ENCODE assay signal across 15 mouse cellular contexts in genomic region chr2:181072403-181072714, GRCm38 (mm10). TPM values are rescaled to one million over a fixed set of nuclear protein-coding genes. Genes with fewer than 3 reads are reported as not detected.
DNase-seq lines count a peak whose midpoint lies in the region; ATAC-seq lines count a peak whose summit lies in the region.
"Had no signal": no experiment of that assay in that cellular context is flagged by ENCODE, and none has a peak within 500 bp of the region (broad histone marks: within the 10 kb centered on the region; RNA-seq: fewer than 3 reads in every experiment).

No protein-coding gene starts in this region.

- no peak overlapping the region for H3K4me2 ChIP-seq in hindbrain, embryonic 12.5 days (replicated peaks)
- H3K4me2 ChIP-seq in hindbrain, embryonic 14.5 days (replicated peaks), result no peak overlapping the region
- no peak overlapping the region for H3K4me2 ChIP-seq in liver, embryonic 15.5 days
- H3K4me2 ChIP-seq in liver, embryonic 12.5 days, result no peak overlapping the region
- no peak overlapping the region for H3K4me2 ChIP-seq in hindbrain, embryonic 15.5 days
- H3K4me2 ChIP-seq in midbrain, embryonic 16.5 days (ENCODE audit: low read length), result no peak overlapping the region
- H3K4me2 ChIP-seq: heart, embryonic 15.5 days; kidney, embryonic 15.5 days; liver, embryonic 13.5 days had no signal

- no peak overlapping the region for H3K4me3 ChIP-seq in hindbrain, embryonic 12.5 days
- H3K4me3 ChIP-seq in hindbrain, embryonic 14.5 days (replicated peaks; ENCODE audit: low read length), result no peak overlapping the region
- H3K4me3 ChIP-seq in liver, embryonic 15.5 days (replicated peaks), result no peak overlapping the region
- H3K4me3 ChIP-seq in liver, embryonic 12.5 days, result no peak overlapping the region
- no peak overlapping the region for H3K4me3 ChIP-seq in hindbrain, embryonic 15.5 days
- H3K4me3 ChIP-seq in midbrain, embryonic 16.5 days (ENCODE audit: low read depth, low read length), result no peak overlapping the region
- H3K4me3 ChIP-seq: heart, embryonic 15.5 days; kidney, embryonic 15.5 days; liver, embryonic 13.5 days; megakaryocyte, embryonic 14.5 days had no signal

- 10% methylated on average over 1 of the region's 1 CpGs for WGBS in hindbrain, embryonic 12.5 days
- WGBS in hindbrain, embryonic 14.5 days, result 4% methylated on average over 1 of the region's 1 CpGs
- WGBS in liver, embryonic 15.5 days (ENCODE audit: insufficient replicate concordance), result 0% methylated on average over 1 of the region's 1 CpGs
- WGBS in liver, embryonic 12.5 days (ENCODE audit: insufficient replicate concordance), result 0% methylated on average over 1 of the region's 1 CpGs
- WGBS in hindbrain, embryonic 15.5 days, result 6% methylated on average over 1 of the region's 1 CpGs
- 7% methylated on average over 1 of the region's 1 CpGs for WGBS in midbrain, embryonic 16.5 days

- H3K36me3 ChIP-seq in hindbrain, embryonic 12.5 days, result no peaks in the 10 kb centered on the region
- no peaks in the 10 kb centered on the region for H3K36me3 ChIP-seq in hindbrain, embryonic 14.5 days (replicated peaks; ENCODE audit: control insufficient read depth, insufficient read depth)
- H3K36me3 ChIP-seq in liver, embryonic 15.5 days (replicated peaks), result no peaks in the 10 kb centered on the region
- no peaks in the 10 kb centered on the region for H3K36me3 ChIP-seq in liver, embryonic 12.5 days
- no peaks in the 10 kb centered on the region for H3K36me3 ChIP-seq in hindbrain, embryonic 15.5 days
- no peaks in the 10 kb centered on the region for H3K36me3 ChIP-seq in midbrain, embryonic 16.5 days (ENCODE audit: control insufficient read depth, insufficient read depth, low read length)
- H3K36me3 ChIP-seq: heart, embryonic 15.5 days; kidney, embryonic 15.5 days; liver, embryonic 13.5 days had no signal

- no peak for DNase-seq in hindbrain, embryonic 14.5 days (ENCODE audit: low spot score)
- DNase-seq in adrenal gland, adult 8-10 months, result no peak
- no peak for DNase-seq in ovary, adult 18-20 months (ENCODE audit: low spot score)

- no peaks in the 10 kb centered on the region for H3K9me3 ChIP-seq in hindbrain, embryonic 12.5 days (replicated peaks)
- H3K9me3 ChIP-seq in hindbrain, embryonic 14.5 days (ENCODE audit: control insufficient read depth, low read length), result no peaks in the 10 kb centered on the region
- H3K9me3 ChIP-seq in liver, embryonic 15.5 days (replicated peaks), result no peaks in the 10 kb centered on the region
- H3K9me3 ChIP-seq in liver, embryonic 12.5 days (replicated peaks), result no peaks in the 10 kb centered on the region
- no peaks in the 10 kb centered on the region for H3K9me3 ChIP-seq in hindbrain, embryonic 15.5 days
- H3K9me3 ChIP-seq in midbrain, embryonic 16.5 days (replicated peaks; ENCODE audit: control insufficient read depth, low read length, poor library complexity, severe bottlenecking), result no peaks in the 10 kb centered on the region
- H3K9me3 ChIP-seq: heart, embryonic 15.5 days; kidney, embryonic 15.5 days; liver, embryonic 13.5 days; megakaryocyte, embryonic 14.5 days had no signal

- 0 out of 2 replicates have a peak, but pooled peaks have one; percentile 31 for ATAC-seq in hindbrain, embryonic 12.5 days (ENCODE audit: low FRiP score)
- no peak for ATAC-seq in hindbrain, embryonic 14.5 days (ENCODE audit: low FRiP score)
- peak; percentile 23; the same call in 1 of the 2 replicates for ATAC-seq in liver, embryonic 15.5 days (ENCODE audit: insufficient read depth)
- ATAC-seq in liver, embryonic 12.5 days, result no peak
- peak; percentile 69 for ATAC-seq in hindbrain, embryonic 15.5 days (ENCODE audit: low FRiP score, low read depth)
- ATAC-seq in midbrain, embryonic 16.5 days, result peak; percentile 49; the same call in 1 of the 2 replicates

- H3K27me3 ChIP-seq in hindbrain, embryonic 12.5 days, result peaks cover 3% of the 10 kb centered on the region; the same call in 1 of the 2 replicates
- H3K27me3 ChIP-seq in hindbrain, embryonic 14.5 days (ENCODE audit: control insufficient read depth, insufficient read depth, low read length), result no peaks in the 10 kb centered on the region
- peaks cover 50% of the 10 kb centered on the region for H3K27me3 ChIP-seq in liver, embryonic 15.5 days
- H3K27me3 ChIP-seq in liver, embryonic 12.5 days (replicated peaks), result peaks cover 52% of the 10 kb centered on the region
- H3K27me3 ChIP-seq in hindbrain, embryonic 15.5 days, result no peaks in the 10 kb centered on the region
- no peaks in the 10 kb centered on the region for H3K27me3 ChIP-seq in midbrain, embryonic 16.5 days (ENCODE audit: control insufficient read depth, insufficient read depth, low read depth, low read length)

- H3K4me1 ChIP-seq in hindbrain, embryonic 12.5 days, result no peaks in the 10 kb centered on the region
- no peaks in the 10 kb centered on the region for H3K4me1 ChIP-seq in hindbrain, embryonic 14.5 days (replicated peaks; ENCODE audit: control insufficient read depth, insufficient read depth, low read length)
- no peaks in the 10 kb centered on the region; the same call in 1 of the 2 replicates for H3K4me1 ChIP-seq in liver, embryonic 15.5 days (replicated peaks)
- H3K4me1 ChIP-seq in liver, embryonic 12.5 days, result no peaks in the 10 kb centered on the region
- H3K4me1 ChIP-seq in hindbrain, embryonic 15.5 days (replicated peaks), result 0 out of 2 replicates have a peak, but pooled peaks cover 4% of the 10 kb centered on the region
- H3K4me1 ChIP-seq in midbrain, embryonic 16.5 days (ENCODE audit: control insufficient read depth, insufficient read depth, low read length), result no peaks in the 10 kb centered on the region
- H3K4me1 ChIP-seq: heart, embryonic 15.5 days; kidney, embryonic 15.5 days; megakaryocyte, embryonic 14.5 days had no signal

- H3K9ac ChIP-seq in hindbrain, embryonic 12.5 days, result no peak overlapping the region
- H3K9ac ChIP-seq in hindbrain, embryonic 14.5 days, result no peak overlapping the region
- no peak overlapping the region for H3K9ac ChIP-seq in liver, embryonic 15.5 days
- H3K9ac ChIP-seq in liver, embryonic 12.5 days, result no peak overlapping the region
- no peak overlapping the region for H3K9ac ChIP-seq in hindbrain, embryonic 15.5 days
- H3K9ac ChIP-seq in midbrain, embryonic 16.5 days (ENCODE audit: low read depth, low read length), result no peak overlapping the region
- H3K9ac ChIP-seq: heart, embryonic 15.5 days; kidney, embryonic 15.5 days; liver, embryonic 13.5 days had no signal

- H3K27ac ChIP-seq in hindbrain, embryonic 12.5 days, result no peak overlapping the region
- no peak overlapping the region for H3K27ac ChIP-seq in hindbrain, embryonic 14.5 days
- H3K27ac ChIP-seq in liver, embryonic 15.5 days (replicated peaks), result no peak overlapping the region
- H3K27ac ChIP-seq in liver, embryonic 12.5 days, result no peak overlapping the region
- no peak overlapping the region for H3K27ac ChIP-seq in hindbrain, embryonic 15.5 days (replicated peaks)
- no peak overlapping the region for H3K27ac ChIP-seq in midbrain, embryonic 16.5 days (ENCODE audit: low read length)
- H3K27ac ChIP-seq: heart, embryonic 15.5 days; kidney, embryonic 15.5 days; liver, embryonic 13.5 days had no signal

RNA-seq across cellular contexts. Expression of gene Chrna4, which starts 29.0 kb away (rescaled TPM):
- 44.6 and 47.0 TPM in 2 replicates for polyA plus RNA-seq in hindbrain, embryonic 12.5 days (2016; fragmentation: Nextera tagmentation; extraction: Ambion mirVana)
- polyA plus RNA-seq in hindbrain, embryonic 14.5 days (2014; fragmentation: Nextera tagmentation; extraction: Ambion mirVana), result 50.6 and 59.1 TPM in 2 replicates
- 0.94 and 1.1 TPM in 2 replicates for polyA plus RNA-seq in liver, embryonic 15.5 days (2015; fragmentation: Nextera tagmentation; extraction: Ambion mirVana)
- 0.29 and 0.54 TPM in 2 replicates for polyA plus RNA-seq in liver, embryonic 12.5 days (2016; fragmentation: Nextera tagmentation; extraction: Ambion mirVana)
- 40.7 and 42.0 TPM in 2 replicates for polyA plus RNA-seq in hindbrain, embryonic 15.5 days (2015; fragmentation: Nextera tagmentation; extraction: Ambion mirVana)
- polyA plus RNA-seq in midbrain, embryonic 16.5 days (2015; fragmentation: Nextera tagmentation; extraction: Ambion mirVana), result 46.9 and 48.3 TPM in 2 replicates
- total RNA-seq in adrenal gland, adult 8-10 months (2022), result 10 to 100 TPM; 12.0 to 27.7 (median 20.5) TPM
- total RNA-seq: heart, adult 18-20 months; hematopoietic stem cell, adult 5-6 weeks had no signal
- polyA plus RNA-seq: C2C12 had no signal

Comparison
In these comparisons a context has a peak if more than half of its experiments do, and no peak if none do; other contexts are left out.
1. ATAC-seq: peak in hindbrain, embryonic 12.5 days (single experiment), liver, embryonic 15.5 days (single experiment), hindbrain, embryonic 15.5 days (single experiment) and midbrain, embryonic 16.5 days (single experiment); none in hindbrain, embryonic 14.5 days (single experiment) and liver, embryonic 12.5 days (single experiment).
2. RNA of gene Chrna4, which starts 29.0 kb away (polyA plus RNA-seq): 50.6 to 59.1 TPM in hindbrain, embryonic 14.5 days, 46.9 to 48.3 TPM in midbrain, embryonic 16.5 days, 44.6 to 47.0 TPM in hindbrain, embryonic 12.5 days and 40.7 to 42.0 TPM in hindbrain, embryonic 15.5 days; 0.94 to 1.1 TPM in liver, embryonic 15.5 days and 0.29 to 0.54 TPM in liver, embryonic 12.5 days; every median in the first group is over 10 times any median in the second.